Mouse (Mus musculus) limb, embryonic 10.5 days (tissue): ENCODE results near the gene Usp12. TPM values are rescaled to one million over a fixed set of nuclear protein-coding genes. Genes with fewer than 3 reads are reported as not detected.

ENCODE experiments used
- DNase-seq: peaks from one replicate; pipeline ENCODE4 v3.0.0-alpha.2; 2017; ENCODE audit warnings: low spot score
- H3K27ac ChIP-seq: fragments of 300-500 bp; sonication (generic); 2 replicates; pipeline ENCODE4 v1.5.1; 2016; ENCODE audit warnings: mild to moderate bottlenecking
- H3K27me3 ChIP-seq: fragments of 300-500 bp; sonication (generic); 2 replicates; pipeline ENCODE4 v1.6.1; 2016; ENCODE audit warnings: low read depth, mild to moderate bottlenecking; ENCODE audit not compliant: poor library complexity, severe bottlenecking
- H3K36me3 ChIP-seq: fragments of 300-500 bp; sonication (generic); 2 replicates; pipeline ENCODE4 v1.6.1; 2016; ENCODE audit warnings: mild to moderate bottlenecking, moderate library complexity
- H3K4me1 ChIP-seq: fragments of 300-500 bp; sonication (generic); 2 replicates; pipeline ENCODE4 v1.6.1; 2016
- H3K4me3 ChIP-seq: fragments of 300-500 bp; sonication (generic); 2 replicates; pipeline ENCODE4 v1.5.1; 2016; ENCODE audit warnings: mild to moderate bottlenecking, moderate library complexity
- H3K9me3 ChIP-seq: fragments of 300-500 bp; sonication (generic); replicated peaks from 2 replicates; pipeline ENCODE4 v1.6.1; 2016; ENCODE audit warnings: mild to moderate bottlenecking
- WGBS: fragments of 180-500 bp; shearing (Covaris S2); methylation state at CpG from one replicate; pipeline ENCODE4 v1.1.7; 2016; 5-methylcytosine and 5-hydroxymethylcytosine counted together
- polyA plus RNA-seq: library from polyadenylated mRNA; unstranded; fragments of >200 nt; fragmentation: Nextera tagmentation; extraction: Ambion mirVana; gene quantifications from 2 replicates; pipeline ENCODE4 v1.2.1, GENCODE M21; 2016

The Usp12 gene
- polyA plus RNA-seq, 1 experiment from 2014 or later: 13.4 TPM

GRCm38 (mm10) chr5:146695543-146695942 lies 99.3 kb downstream of the Usp12 start:
- Histone ChIP-seq H3K27ac (no peak overlapping the region), H3K27me3 (no peaks in the 10 kb centered on the region), H3K4me3 (no peak overlapping the region), H3K4me1 (peaks cover 11% of the 10 kb centered on the region), H3K36me3 (no peaks in the 10 kb centered on the region), H3K9me3 (no peaks in the 10 kb centered on the region)
- 86% methylated on average over 5 of the region's 5 CpGs for WGBS
- no peak for DNase-seq

DNA sequence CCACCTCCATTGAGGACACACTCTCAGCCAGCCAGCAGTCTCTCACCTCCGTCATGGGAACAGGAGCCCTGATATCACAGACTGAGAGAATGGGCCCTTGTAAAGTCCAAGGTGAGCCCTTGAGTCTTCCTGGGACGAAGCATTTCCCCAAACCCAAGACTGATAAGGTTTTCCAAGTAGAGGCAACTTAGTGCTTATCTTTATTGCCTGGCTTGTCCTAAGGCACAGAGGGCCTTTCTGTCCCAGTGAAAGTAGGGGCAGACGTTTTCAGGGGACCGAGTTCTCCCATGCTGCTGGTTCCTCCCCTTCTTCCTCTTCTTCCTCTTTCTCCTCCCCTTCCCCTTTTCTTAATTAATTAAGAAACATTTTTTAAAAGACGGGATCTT lies 101.8 kb downstream of the Usp12 start:
- Histone ChIP-seq H3K27ac (no peak overlapping the region), H3K4me3 (no peak overlapping the region), H3K27me3 (no peaks in the 10 kb centered on the region), H3K36me3 (no peaks in the 10 kb centered on the region), H3K9me3 (no peaks in the 10 kb centered on the region), H3K4me1 (peaks cover 9% of the 10 kb centered on the region)
- WGBS: 60% methylated on average over 5 of the region's 5 CpGs
- DNase-seq: no peak

GRCm38 (mm10) chr5:146692361-146692975 lies 102.3 kb downstream of the Usp12 start:
- Histone ChIP-seq H3K4me1 (peaks cover 9% of the 10 kb centered on the region), H3K27ac (no peak overlapping the region), H3K4me3 (no peak overlapping the region), H3K9me3 (no peaks in the 10 kb centered on the region), H3K27me3 (no peaks in the 10 kb centered on the region), H3K36me3 (no peaks in the 10 kb centered on the region)
- no peak for DNase-seq
- 44% methylated on average over 7 of the region's 7 CpGs for WGBS

GRCm38 (mm10) chr5:146691745-146692144 lies 103.1 kb downstream of the Usp12 start:
- DNase-seq: no peak

DNA sequence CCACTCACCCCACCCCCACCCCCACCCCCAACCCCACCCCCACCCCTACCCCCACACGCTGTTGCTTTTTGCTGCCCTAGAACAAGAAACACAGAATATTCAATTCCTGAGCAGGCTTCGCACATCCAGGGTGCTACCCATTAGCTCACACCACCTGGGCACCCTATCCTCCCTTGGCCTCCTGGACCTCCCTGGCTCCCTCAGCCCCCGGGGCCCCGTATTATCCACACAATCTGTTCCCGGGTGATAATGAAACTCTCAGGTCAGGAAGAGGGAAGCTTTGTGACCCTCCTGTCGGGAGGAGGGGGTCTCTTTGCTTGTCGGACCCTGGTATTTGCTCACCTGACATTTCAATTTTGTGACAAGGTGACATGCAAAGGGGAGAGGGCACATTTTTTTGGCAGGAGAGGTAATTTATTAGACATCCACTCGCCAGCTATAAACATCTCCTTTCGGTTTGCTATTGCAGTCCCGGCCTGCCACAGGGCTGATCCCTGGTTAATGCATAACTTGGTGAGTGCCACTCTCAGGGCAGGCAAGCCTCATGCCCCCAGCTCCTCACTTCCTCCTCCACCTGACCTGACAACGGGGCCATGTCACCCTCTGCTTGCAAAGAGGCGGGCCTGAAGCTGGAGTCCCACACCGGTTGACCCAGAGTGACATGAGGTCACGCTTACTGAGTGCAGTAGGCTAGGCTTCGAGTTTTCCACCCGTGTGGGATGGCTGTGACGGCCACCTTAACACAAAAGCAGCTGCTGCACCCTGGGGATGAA lies 107.1 kb downstream of the Usp12 start:
- no peaks in the 10 kb centered on the region for H3K36me3 ChIP-seq
- 56% methylated on average over 17 of the region's 17 CpGs for WGBS
- no peak overlapping the region for H3K4me3 ChIP-seq
- H3K27me3 ChIP-seq: peaks cover 32% of the 10 kb centered on the region; the same call in 1 of the 2 replicates
- no peak overlapping the region for H3K27ac ChIP-seq
- DNase-seq: no peak
- no peaks in the 10 kb centered on the region for H3K9me3 ChIP-seq
- H3K4me1 ChIP-seq: peaks cover 16% of the 10 kb centered on the region

More at GRCm38 (mm10) chr5:146691745-146692144, 103.1 kb downstream of the Usp12 start:
- Histone ChIP-seq H3K4me3 (no peak overlapping the region), H3K27ac (no peak overlapping the region), H3K36me3 (no peaks in the 10 kb centered on the region), H3K4me1 (peaks cover 9% of the 10 kb centered on the region), H3K27me3 (peaks cover 6% of the 10 kb centered on the region; the same call in 1 of the 2 replicates), H3K9me3 (no peaks in the 10 kb centered on the region)
- WGBS: 66% methylated on average over 8 of the region's 8 CpGs

GRCm38 (mm10) chr5:146686954-146687353 lies 107.9 kb downstream of the Usp12 start:
- H3K4me3 ChIP-seq: no peak overlapping the region
- no peaks in the 10 kb centered on the region for H3K36me3 ChIP-seq
- no peak for DNase-seq
- H3K27me3 ChIP-seq: peaks cover 34% of the 10 kb centered on the region; the same call in 1 of the 2 replicates
- H3K4me1 ChIP-seq: peaks cover 10% of the 10 kb centered on the region
- H3K9me3 ChIP-seq: no peaks in the 10 kb centered on the region
- no peak overlapping the region for H3K27ac ChIP-seq
- WGBS: 84% methylated on average over 12 of the region's 12 CpGs

Other genes with a start within 250 kb of the Usp12 start
- not detected in 2 replicates for gene Gm3415, start 238.9 kb downstream of the Usp12 start, polyA plus RNA-seq
- 0.69 and 0.80 TPM in 2 replicates for gene Gpr12, start 209.8 kb downstream of the Usp12 start, polyA plus RNA-seq
- 536 and 605 TPM in 2 replicates for gene Rpl21, start 37.9 kb upstream of the Usp12 start, polyA plus RNA-seq
- 30.9 and 40.1 TPM in 2 replicates for gene Rasl11a, start 50.1 kb upstream of the Usp12 start, polyA plus RNA-seq
- gene Gtf3a, start 153.7 kb upstream of the Usp12 start, polyA plus RNA-seq: 141 and 159 TPM in 2 replicates
- gene Mtif3, start 168.8 kb upstream of the Usp12 start, polyA plus RNA-seq: 19.1 and 21.0 TPM in 2 replicates